Mouse (Mus musculus) cerebellum, postnatal 14 days (tissue): ENCODE measurements at regions not wholly inside any gene's neighbourhood (a gene's known extent, or its start where the extent isn't known, plus 50 kb on each side); places are given as distances from the start of the nearest gene placed in this dataset.
A peak's percentile ranks its signal among the peaks of the same experiment; 100 is the strongest.

Source experiments
- DNase-seq, 2 experiments: peaks; one replicate each; pipeline ENCODE4 v3.0.0; 2021; ENCODE audit warnings: mixed read lengths in 2 of 2

GRCm38 (mm10) chrX:106985684-106986083 is 65.3 kb downstream of the Lpar4 start:
- no peak for DNase-seq

- no peak for DNase-seq
Observed at GRCm38 (mm10) chrX:106986794-106987193, 66.4 kb downstream of the Lpar4 start.

- no peak for DNase-seq
Observed at GRCm38 (mm10) chrX:106987779-106988178, 67.4 kb downstream of the Lpar4 start.

GRCm38 (mm10) chrX:107004496-107004895 is 83.8 kb upstream of the P2ry10 start:
- no peak for DNase-seq

- peak; percentile 1 to 5 for DNase-seq
Observed at GRCm38 (mm10) chrX:107008968-107009367, 79.3 kb upstream of the P2ry10 start.

GRCm38 (mm10) chrX:107012615-107013014 is 75.7 kb upstream of the P2ry10 start:
- DNase-seq: no peak

GRCm38 (mm10) chrX:107015335-107015734 is 73.0 kb upstream of the P2ry10 start:
- no peak for DNase-seq

GRCm38 (mm10) chrX:107031726-107032125 is 56.6 kb upstream of the P2ry10 start:
- no peak for DNase-seq

- DNase-seq: no peak
Observed at GRCm38 (mm10) chrX:107038041-107038440, 50.3 kb upstream of the P2ry10 start.
